Mouse (Mus musculus) olfactory bulb, adult 2 months (tissue): Measurements from ENCODE around the gene Mcrip1.

Source experiments
- CTCF ChIP-seq: fragments of 200-500 bp; IDR thresholded peaks from 2 replicates; pipeline ENCODE4 v1.5.1; 2012; ENCODE audit warnings: low read depth, mild to moderate bottlenecking, low read length, moderate library complexity; ENCODE audit not compliant: insufficient read depth
- POLR2A ChIP-seq: fragments of 200-500 bp; IDR thresholded peaks from 2 replicates; pipeline ENCODE4 v1.6.1; 2012; ENCODE audit warnings: mild to moderate bottlenecking, low read depth, low read length, moderate library complexity; ENCODE audit not compliant: insufficient read depth

DNA sequence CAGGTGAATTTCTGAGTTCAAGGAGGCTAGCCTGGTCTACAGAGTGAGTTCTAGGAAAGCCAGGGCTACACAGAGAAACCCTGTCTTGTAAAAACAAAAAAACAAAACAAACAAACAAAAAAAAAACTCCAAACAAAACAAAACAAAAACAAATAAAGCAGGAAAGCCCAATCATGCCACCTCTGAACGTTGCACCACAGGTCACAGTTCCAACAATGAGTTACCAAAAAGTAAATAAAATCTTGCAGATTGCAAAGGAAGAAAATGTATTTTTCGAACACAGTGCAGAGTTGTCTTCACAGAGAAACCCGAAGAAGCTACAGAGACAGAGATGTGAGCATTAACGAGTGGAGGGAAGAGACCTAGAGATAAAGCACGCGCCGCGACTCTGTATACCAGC is 26.9 kb downstream of the Mcrip1 start:
- TF ChIP-seq CTCF = no peak
- no peak for TF ChIP-seq POLR2A
